Mouse (Mus musculus): ENCODE data around the gene Coro6. TPM values are rescaled to one million over a fixed set of nuclear protein-coding genes. Genes with fewer than 3 reads are reported as not detected.

Coro6 gene
- polyA plus RNA-seq, 1 experiment: not detected

DNA sequence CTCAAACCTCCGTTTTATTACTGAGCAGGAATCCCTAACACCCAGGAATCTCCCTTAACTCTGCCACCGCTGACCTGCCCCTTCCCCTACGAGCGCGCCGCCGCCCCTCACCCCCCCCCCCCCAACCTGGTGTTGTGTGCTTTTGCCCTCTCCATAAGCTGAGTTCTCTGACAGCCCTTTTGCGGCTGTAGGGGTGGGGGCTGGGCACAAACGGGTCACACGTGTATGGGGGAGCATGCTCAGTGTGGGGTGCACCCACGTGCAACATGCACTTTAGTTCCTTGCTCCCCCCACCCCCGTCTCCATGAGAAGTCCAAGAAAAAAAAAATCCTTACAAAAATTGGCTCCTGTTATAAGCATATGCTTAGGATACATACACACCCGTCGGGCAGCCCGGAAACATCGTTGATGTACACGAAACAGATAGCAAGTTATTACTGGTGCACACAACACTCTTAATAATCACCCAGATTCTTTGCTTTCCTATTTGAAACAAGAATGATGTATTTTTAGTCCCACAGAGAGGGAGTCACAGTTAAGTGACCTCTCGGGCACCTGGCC lies 30.2 kb downstream of the Coro6 start:
- Histone ChIP-seq H3K27ac (ENCODE audit: insufficient read depth, low read depth, low read length) (peak overlapping the region; percentile 78), H3K4me3 (ENCODE audit: insufficient read depth, low read length) (peak overlapping the region; percentile 92), H3K4me1 (ENCODE audit: control insufficient read depth, insufficient read depth, low read length) (peaks cover 48% of the 10 kb centered on the region)
- TF ChIP-seq POLR2A (IDR thresholded peaks at IDR 0.05; ENCODE audit: borderline replicate concordance, low read depth, low read length) (no peak), CTCF (IDR thresholded peaks at IDR 0.05; ENCODE audit: low read depth, low read length) (no peak)

DNA sequence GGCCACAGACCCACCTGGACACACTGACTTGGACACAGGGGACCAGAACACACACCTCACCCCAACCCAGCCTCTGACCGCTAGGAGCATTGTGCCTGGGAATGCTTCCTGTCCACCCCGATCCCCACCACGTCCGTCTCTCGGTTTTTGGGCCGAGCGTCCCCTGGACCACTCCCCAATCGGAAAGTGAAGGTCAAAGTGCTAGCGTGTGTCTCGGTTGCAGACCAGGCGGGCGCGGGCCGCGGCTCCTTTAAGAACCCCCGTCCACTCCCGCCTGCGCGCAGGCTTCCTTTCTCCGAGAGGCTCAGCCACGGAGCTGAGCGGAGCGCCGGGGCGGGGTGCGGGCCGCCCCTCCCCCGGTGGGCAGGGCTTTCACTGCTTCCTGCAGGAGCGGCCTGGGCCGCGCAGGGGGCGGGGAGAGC lies 30.7 kb downstream of the Coro6 start:
- TF ChIP-seq CTCF (IDR thresholded peaks at IDR 0.05; ENCODE audit: low read depth, low read length) (no peak), POLR2A (IDR thresholded peaks at IDR 0.05; ENCODE audit: borderline replicate concordance, low read depth, low read length) (no peak)
- peak overlapping the region; percentile 78 for H3K27ac ChIP-seq (ENCODE audit: insufficient read depth, low read depth, low read length)
- peak overlapping the region; percentile 92 for H3K4me3 ChIP-seq (ENCODE audit: insufficient read depth, low read length)
- peaks cover 48% of the 10 kb centered on the region for H3K4me1 ChIP-seq (ENCODE audit: control insufficient read depth, insufficient read depth, low read length)

DNA sequence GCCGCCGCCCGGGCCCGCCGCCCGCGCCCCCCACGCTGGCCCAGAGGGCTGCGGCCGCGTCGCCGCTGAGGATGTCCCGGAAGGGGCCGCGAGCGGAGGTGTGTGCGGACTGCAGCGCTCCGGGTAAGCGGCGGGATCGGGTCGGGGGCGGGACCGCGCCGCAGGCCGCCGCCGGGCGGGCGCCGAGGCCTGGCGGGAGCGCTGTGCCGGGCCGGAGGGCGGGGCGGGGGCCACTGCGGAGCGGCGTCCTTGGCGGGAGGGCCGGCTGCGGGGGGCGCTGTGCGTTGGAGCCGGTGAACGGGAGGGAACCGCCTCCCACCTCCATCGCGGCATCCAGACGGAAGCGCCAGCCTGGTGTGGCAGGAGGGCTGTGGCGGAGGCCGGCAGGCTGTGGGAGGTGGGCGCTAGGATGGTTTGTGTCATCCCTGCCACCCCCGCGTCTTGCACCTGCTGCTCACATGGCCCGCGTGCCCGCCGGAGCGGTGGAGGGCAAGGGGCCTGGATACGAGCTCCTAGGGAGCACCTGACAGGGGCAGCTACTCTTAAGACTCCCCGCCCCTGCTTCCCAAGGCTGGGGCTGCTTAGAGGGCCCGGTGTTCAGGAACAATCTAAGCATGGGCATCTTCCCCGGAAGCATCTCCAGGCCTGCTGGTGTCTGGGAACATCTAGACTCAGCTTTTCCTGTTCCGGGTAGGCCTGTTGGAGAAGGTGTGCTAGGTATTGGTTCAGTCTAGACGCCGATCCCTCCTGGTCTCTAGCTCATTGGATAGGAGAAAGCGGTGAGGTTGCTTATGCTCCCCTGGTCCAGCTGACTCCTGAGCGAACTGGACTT lies 31.5 kb downstream of the Coro6 start, which contains the start of gene Git1:
Gene Git1 (plus strand): TSS at position 51 of the 832 bp plus-strand sequence.
- peaks cover 45% of the 10 kb centered on the region for H3K4me1 ChIP-seq (ENCODE audit: control insufficient read depth, insufficient read depth, low read length)
- peak within 1 kb of the TSS; percentile 78 for H3K27ac ChIP-seq (ENCODE audit: insufficient read depth, low read depth, low read length)
- H3K4me3 ChIP-seq (ENCODE audit: insufficient read depth, low read length): peak within 1 kb of the TSS; percentile 92
- no peak for TF ChIP-seq POLR2A (IDR thresholded peaks at IDR 0.05; ENCODE audit: borderline replicate concordance, low read depth, low read length)
- TF ChIP-seq CTCF (IDR thresholded peaks at IDR 0.05; ENCODE audit: low read depth, low read length): no peak

DNA sequence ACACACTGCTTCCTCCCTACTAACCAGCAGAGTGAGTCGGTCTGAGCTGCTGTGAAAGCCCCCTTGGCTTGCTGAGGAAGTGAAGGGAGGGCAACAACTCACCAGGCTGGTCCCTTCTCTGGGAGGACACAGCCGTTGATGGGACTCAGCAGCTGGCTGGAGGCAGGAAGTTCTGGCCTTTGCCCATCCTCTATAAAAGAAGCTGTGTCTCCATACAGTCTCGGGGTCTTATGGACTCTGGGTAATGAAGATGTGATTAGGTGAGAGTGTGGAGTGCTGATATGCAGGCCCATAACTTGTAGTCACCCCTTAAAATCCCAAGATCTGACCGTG lies 32.1 kb downstream of the Coro6 start:
- H3K4me1 ChIP-seq (ENCODE audit: control insufficient read depth, insufficient read depth, low read length): peaks cover 45% of the 10 kb centered on the region
- H3K4me3 ChIP-seq (ENCODE audit: insufficient read depth, low read length): peak overlapping the region; percentile 92
- TF ChIP-seq POLR2A (IDR thresholded peaks at IDR 0.05; ENCODE audit: borderline replicate concordance, low read depth, low read length) (no peak), CTCF (IDR thresholded peaks at IDR 0.05; ENCODE audit: low read depth, low read length) (no peak)
- peak overlapping the region; percentile 5 for H3K27ac ChIP-seq (ENCODE audit: insufficient read depth, low read depth, low read length)

DNA sequence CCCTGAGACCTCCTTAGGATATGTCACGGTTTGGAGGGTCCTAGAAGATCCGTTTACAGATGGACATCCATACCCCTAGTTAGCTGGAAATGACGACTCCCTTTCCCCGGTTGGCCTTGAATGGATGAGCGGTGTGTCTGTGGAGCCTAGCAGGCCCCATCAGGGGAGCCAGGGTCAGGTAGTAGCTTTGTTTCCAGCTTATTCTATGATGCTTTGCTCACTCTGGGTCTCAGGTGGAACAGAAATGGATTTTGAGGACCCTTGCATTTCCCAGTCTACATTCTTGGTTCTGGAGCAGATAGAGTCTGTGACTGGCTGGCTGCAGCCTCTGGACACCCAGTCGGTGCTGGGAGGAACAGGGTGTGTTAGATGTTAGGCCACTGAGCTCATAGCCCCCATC lies 32.6 kb downstream of the Coro6 start:
- Histone ChIP-seq H3K27ac (ENCODE audit: insufficient read depth, low read depth, low read length) (no peak overlapping the region), H3K4me3 (ENCODE audit: insufficient read depth, low read length) (peak overlapping the region; percentile 92), H3K4me1 (ENCODE audit: control insufficient read depth, insufficient read depth, low read length) (peaks cover 45% of the 10 kb centered on the region)
- TF ChIP-seq CTCF (IDR thresholded peaks at IDR 0.05; ENCODE audit: low read depth, low read length) (no peak), POLR2A (IDR thresholded peaks at IDR 0.05; ENCODE audit: borderline replicate concordance, low read depth, low read length) (no peak)

DNA sequence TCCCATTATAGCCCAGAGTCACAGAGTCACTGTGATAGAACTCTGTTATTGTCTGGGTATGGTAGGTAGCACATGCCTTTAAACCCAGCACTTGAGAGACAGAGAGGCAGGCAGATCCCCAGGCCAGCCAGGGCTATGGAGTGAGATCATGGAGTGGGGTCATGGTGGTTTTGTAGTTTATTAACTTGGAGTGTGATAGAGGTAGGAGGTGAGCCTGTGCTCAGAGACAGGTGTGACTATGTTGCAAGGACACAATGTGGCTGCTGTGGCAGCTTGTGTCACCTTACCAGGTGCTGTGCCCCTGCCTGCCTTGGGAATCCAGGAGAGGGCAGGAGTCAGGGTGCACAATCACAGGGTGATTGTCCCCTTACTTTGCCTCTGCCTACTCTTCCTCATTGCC lies 33.3 kb downstream of the Coro6 start:
- Histone ChIP-seq H3K4me3 (ENCODE audit: insufficient read depth, low read length) (no peak overlapping the region), H3K27ac (ENCODE audit: insufficient read depth, low read depth, low read length) (no peak overlapping the region), H3K4me1 (ENCODE audit: control insufficient read depth, insufficient read depth, low read length) (peaks cover 40% of the 10 kb centered on the region)
- TF ChIP-seq POLR2A (IDR thresholded peaks at IDR 0.05; ENCODE audit: borderline replicate concordance, low read depth, low read length) (no peak), CTCF (IDR thresholded peaks at IDR 0.05; ENCODE audit: low read depth, low read length) (no peak)

DNA sequence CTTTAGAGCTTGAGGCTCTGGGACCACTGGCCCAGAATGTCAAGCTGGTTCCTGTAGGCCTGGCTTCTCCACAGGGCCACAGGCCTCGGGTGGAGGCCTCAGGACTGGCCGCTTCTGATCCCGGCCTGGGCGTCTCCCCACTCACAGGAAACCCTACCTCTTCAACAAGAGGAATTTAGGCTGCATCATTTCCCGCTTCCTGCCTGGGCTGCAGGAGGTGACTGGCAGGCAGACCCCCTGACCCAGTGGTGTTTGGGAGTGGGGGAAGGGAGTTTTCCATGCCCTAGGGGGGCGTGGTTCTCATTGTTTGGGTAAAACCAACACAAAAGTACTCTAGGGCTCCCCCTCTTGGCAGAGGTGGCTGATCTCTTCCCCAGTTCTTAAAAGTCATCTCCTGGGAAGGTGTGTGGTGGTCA lies 35.1 kb downstream of the Coro6 start:
- Histone ChIP-seq H3K4me3 (ENCODE audit: insufficient read depth, low read length) (no peak overlapping the region), H3K4me1 (ENCODE audit: control insufficient read depth, insufficient read depth, low read length) (peaks cover 35% of the 10 kb centered on the region), H3K27ac (ENCODE audit: insufficient read depth, low read depth, low read length) (no peak overlapping the region)
- TF ChIP-seq CTCF (IDR thresholded peaks at IDR 0.05; ENCODE audit: low read depth, low read length) (peak; percentile 49), POLR2A (IDR thresholded peaks at IDR 0.05; ENCODE audit: borderline replicate concordance, low read depth, low read length) (no peak)

DNA sequence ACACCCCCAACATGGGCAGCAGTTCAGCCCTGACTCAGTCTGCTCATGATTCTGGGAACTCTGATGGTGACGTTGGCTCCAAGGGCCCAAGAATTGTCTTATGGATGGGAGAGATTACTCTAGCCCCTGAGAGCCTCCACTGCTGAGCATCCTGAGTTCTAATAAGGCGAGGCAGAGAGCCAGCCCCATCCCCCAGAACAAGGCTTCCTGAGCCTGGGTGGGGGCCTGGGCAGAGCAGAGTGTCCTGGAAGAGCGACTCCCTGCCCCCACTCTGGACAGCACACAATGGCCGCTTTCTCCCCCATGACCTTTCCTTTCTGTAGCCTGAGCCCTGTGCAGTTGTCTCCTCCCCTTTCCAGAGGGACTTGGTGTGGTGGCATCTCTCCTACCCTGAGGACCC lies 35.6 kb downstream of the Coro6 start:
- peaks cover 35% of the 10 kb centered on the region for H3K4me1 ChIP-seq (ENCODE audit: control insufficient read depth, insufficient read depth, low read length)
- TF ChIP-seq POLR2A (IDR thresholded peaks at IDR 0.05; ENCODE audit: borderline replicate concordance, low read depth, low read length) (no peak), CTCF (IDR thresholded peaks at IDR 0.05; ENCODE audit: low read depth, low read length) (no peak)
- no peak overlapping the region for H3K27ac ChIP-seq (ENCODE audit: insufficient read depth, low read depth, low read length)
- no peak overlapping the region for H3K4me3 ChIP-seq (ENCODE audit: insufficient read depth, low read length)

DNA sequence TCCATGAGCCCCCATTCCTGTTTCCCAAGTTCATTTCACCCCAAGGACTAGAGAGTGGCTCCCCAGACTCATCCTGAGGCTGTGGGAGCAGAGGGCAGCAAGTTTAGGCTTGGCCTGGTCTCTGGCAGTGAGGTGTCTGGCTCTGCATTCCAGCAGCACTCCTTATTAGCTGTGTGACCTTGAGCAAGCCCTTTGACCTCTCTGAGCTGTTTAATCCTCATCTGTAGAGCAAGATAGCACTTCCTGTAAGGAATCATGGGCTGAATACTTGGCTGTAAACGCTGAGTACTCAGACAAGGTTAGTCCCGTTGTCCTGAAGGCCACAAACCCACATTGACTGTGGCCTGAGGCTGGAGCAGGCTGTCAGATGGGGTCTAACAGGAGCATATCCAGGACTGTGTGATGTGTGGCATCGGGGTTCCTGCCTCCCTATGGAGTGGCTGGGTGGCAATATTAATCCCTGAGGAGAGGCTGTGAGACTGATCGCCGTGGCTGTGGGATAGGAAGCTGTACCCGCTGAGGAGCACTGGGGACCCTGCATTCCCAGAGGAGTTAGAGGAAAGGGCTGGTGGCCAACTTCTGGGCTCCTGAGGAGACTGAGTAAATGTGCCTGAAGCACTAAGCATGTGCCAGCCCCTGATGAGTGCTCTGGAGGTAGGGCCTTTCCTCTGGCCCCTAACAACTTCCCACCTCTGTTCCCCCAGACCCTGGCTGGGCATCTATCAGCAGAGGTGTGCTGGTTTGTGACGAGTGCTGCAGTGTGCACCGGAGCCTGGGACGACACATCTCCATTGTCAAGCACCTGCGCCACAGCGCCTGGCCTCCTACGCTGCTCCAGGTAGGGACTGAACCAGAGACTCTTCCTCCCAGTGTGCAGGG lies 36.3 kb downstream of the Coro6 start:
- H3K27ac ChIP-seq (ENCODE audit: insufficient read depth, low read depth, low read length): no peak overlapping the region
- TF ChIP-seq POLR2A (IDR thresholded peaks at IDR 0.05; ENCODE audit: borderline replicate concordance, low read depth, low read length) (no peak), CTCF (IDR thresholded peaks at IDR 0.05; ENCODE audit: low read depth, low read length) (no peak)
- H3K4me3 ChIP-seq (ENCODE audit: insufficient read depth, low read length): no peak overlapping the region
- H3K4me1 ChIP-seq (ENCODE audit: control insufficient read depth, insufficient read depth, low read length): peaks cover 35% of the 10 kb centered on the region
